Mouse (Mus musculus) heart, postnatal 0 days (tissue): Measurements from ENCODE around the gene Col4a2. TPM values are rescaled to one million over a fixed set of nuclear protein-coding genes. Genes with fewer than 3 reads are reported as not detected.
A peak's percentile ranks its signal among the peaks of the same experiment; 100 is the strongest.

Experiments
- ATAC-seq: fragments of 200-750 bp; cut with Nextera tagmentation; 2 replicates; pipeline ENCODE4 v1.8.0; 2017; ENCODE audit warnings: low read depth, moderate number of reproducible peaks, moderate library complexity; ENCODE audit not compliant: insufficient read depth
- DNase-seq: peaks from one replicate; pipeline ENCODE4 v3.0.0-alpha.2; 2016; ENCODE audit warnings: low spot score
- H3K27ac ChIP-seq: fragments of 300-500 bp; sonication (generic); 2 replicates; pipeline ENCODE4 v1.5.1; 2014; ENCODE audit warnings: low read depth, mild to moderate bottlenecking
- H3K27me3 ChIP-seq: fragments of 300-500 bp; sonication (generic); 2 replicates; pipeline ENCODE4 v1.6.1; 2014; ENCODE audit warnings: low read length, mixed read lengths; ENCODE audit not compliant: control insufficient read depth, insufficient read depth
- H3K36me3 ChIP-seq: fragments of 300-500 bp; sonication (generic); replicated peaks from 2 replicates; pipeline ENCODE4 v1.6.1; 2014; ENCODE audit warnings: low read length, mixed read lengths; ENCODE audit not compliant: control insufficient read depth, insufficient read depth
- H3K4me1 ChIP-seq: fragments of 300-500 bp; sonication (generic); 2 replicates; pipeline ENCODE4 v1.6.1; 2014; ENCODE audit warnings: antibody characterized with exemption; ENCODE audit not compliant: control insufficient read depth, insufficient read depth
- H3K4me2 ChIP-seq: fragments of 300-500 bp; sonication (generic); 2 replicates; pipeline ENCODE4 v1.6.1; 2014; ENCODE audit warnings: low read depth, mild to moderate bottlenecking, low read length, moderate library complexity
- H3K4me3 ChIP-seq: fragments of 300-500 bp; sonication (generic); 2 replicates; pipeline ENCODE4 v1.5.1; 2014; ENCODE audit warnings: low read depth, low read length
- H3K9ac ChIP-seq: fragments of 300-500 bp; sonication (generic); replicated peaks from 2 replicates; pipeline ENCODE4 v1.6.1; 2014; ENCODE audit warnings: low read depth, low read length, mixed read lengths
- H3K9me3 ChIP-seq: fragments of 300-500 bp; sonication (generic); replicated peaks from 2 replicates; pipeline ENCODE4 v1.6.1; 2016; ENCODE audit warnings: low read length; ENCODE audit not compliant: control insufficient read depth
- CTCF ChIP-seq: IDR thresholded peaks from 2 replicates; pipeline ENCODE4 v1.5.1; 2016; ENCODE audit warnings: antibody characterized with exemption, control low read depth, low read depth
- EP300 ChIP-seq: IDR thresholded peaks from 2 replicates; pipeline ENCODE4 v1.6.1; 2016; ENCODE audit warnings: antibody characterized with exemption, low read depth
- WGBS: fragments of 180-500 bp; shearing (Covaris S2); extraction: QIAGEN DNeasy Blood & Tissue Kit; methylation state at CpG from one replicate; pipeline ENCODE4 v1.1.7; 2014; 5-methylcytosine and 5-hydroxymethylcytosine counted together
- polyA plus RNA-seq: library from polyadenylated mRNA; unstranded; fragments of >200 nt; fragmentation: Nextera tagmentation; extraction: Ambion mirVana; gene quantifications from 2 replicates; pipeline ENCODE4 v1.2.1, GENCODE M21; 2015
- total RNA-seq: library from RNA; depleted of rRNA; stranded (reverse); fragments of >200 nt; gene quantifications from 2 replicates; pipeline ENCODE4 v1.2.3, GENCODE M21; 2014; ENCODE audit warnings: low replicate concordance

Col4a2 gene
- total and polyA plus RNA-seq, 2 experiments from 2014 or later: 98.5 to 315 TPM

DNA sequence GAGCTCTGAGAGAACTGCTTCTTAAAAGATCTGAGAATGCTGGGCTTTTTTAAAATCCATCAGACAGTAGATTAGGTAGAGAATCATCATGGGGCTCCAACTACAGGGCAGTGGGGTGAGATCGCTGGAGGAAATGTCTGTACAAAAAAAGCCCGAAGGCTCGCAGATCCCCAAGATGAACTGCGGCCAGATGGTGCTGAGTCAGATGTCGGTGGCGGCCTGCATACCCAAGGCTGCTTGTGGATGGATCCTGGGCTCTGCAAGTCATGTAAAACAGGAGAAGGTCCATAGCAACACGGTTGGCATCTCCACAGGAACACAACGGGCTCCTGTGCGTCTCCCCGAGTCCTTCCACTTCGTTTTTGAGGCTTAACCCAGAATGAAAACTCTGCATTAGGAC, 39.9 kb downstream of the Col4a2 start:
- Histone ChIP-seq H3K4me1 (peaks cover 50% of the 10 kb centered on the region), H3K9me3 (no peaks in the 10 kb centered on the region), H3K4me2 (no peak overlapping the region), H3K4me3 (no peak overlapping the region), H3K27me3 (no peaks in the 10 kb centered on the region), H3K27ac (no peak overlapping the region), H3K9ac (no peak overlapping the region), H3K36me3 (peaks cover 28% of the 10 kb centered on the region)
- no peak for TF ChIP-seq EP300
- no peak for TF ChIP-seq CTCF
- 83% methylated on average over 11 of the region's 11 CpGs for WGBS
- DNase-seq: no peak
- no peak for ATAC-seq

DNA sequence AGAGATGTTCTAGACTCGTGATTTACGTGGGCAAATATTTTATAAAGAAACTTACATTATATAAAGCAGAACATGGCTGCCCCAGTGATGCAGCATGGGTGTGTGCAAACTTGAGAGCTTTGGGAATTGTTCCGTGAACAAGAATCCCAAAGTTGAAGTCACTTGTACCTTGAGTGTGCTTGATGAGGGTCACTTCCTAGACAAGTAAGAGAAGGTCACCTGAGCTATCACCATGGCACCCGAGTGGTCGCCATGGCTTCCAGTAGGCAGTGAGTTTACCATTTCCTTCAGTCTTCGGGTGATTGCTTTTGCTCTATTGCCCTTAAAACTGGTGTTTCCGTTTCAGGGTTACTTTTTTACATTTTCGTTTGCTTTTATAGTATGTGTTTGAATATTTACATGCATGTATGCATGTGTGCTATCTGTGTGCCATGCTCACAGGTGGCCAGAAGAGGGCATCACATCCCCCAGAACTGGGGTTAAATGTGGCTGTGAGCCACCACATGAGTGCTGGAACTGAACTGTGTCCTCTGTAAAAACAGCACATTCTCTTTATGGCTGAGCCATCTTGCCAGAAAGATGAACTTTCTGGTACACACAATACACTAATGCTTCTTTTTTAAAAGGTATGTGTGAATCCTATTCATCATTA, 42.3 kb downstream of the Col4a2 start:
- WGBS: 94% methylated on average over 8 of the region's 8 CpGs
- TF ChIP-seq CTCF: peak; percentile 34
- TF ChIP-seq EP300: no peak
- no peak overlapping the region for H3K9ac ChIP-seq

DNA sequence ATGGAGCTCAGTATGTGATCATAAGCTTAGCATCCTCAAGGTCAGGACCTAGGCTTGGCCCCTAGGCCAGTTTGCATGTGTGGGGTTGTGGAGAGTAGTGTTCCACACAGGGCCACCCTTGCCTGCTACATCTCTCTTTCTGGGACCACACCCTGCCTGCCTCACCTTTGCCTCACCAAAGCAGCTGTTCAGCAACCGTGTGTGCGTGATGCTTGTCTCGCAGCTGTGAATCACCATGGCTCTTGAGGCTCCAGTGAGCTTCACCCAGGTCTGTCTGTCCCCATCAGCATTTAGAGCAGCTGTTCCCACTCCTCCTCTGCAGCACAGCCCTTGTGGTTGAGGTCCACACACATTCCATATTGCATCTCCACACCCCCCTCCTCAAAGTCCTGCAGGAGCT, 43.3 kb downstream of the Col4a2 start:
- Histone ChIP-seq H3K27ac (no peak overlapping the region), H3K36me3 (peaks cover 28% of the 10 kb centered on the region)

More for the DNA sequence above, 42.3 kb downstream of the Col4a2 start:
- H3K9me3 ChIP-seq: no peaks in the 10 kb centered on the region
- H3K4me2 ChIP-seq: no peak overlapping the region
- peaks cover 28% of the 10 kb centered on the region for H3K36me3 ChIP-seq
- ATAC-seq (no peak), DNase-seq (no peak)
- H3K27ac ChIP-seq: no peak overlapping the region
- H3K4me1 ChIP-seq: peaks cover 36% of the 10 kb centered on the region
- no peak overlapping the region for H3K4me3 ChIP-seq
- no peaks in the 10 kb centered on the region for H3K27me3 ChIP-seq

DNA sequence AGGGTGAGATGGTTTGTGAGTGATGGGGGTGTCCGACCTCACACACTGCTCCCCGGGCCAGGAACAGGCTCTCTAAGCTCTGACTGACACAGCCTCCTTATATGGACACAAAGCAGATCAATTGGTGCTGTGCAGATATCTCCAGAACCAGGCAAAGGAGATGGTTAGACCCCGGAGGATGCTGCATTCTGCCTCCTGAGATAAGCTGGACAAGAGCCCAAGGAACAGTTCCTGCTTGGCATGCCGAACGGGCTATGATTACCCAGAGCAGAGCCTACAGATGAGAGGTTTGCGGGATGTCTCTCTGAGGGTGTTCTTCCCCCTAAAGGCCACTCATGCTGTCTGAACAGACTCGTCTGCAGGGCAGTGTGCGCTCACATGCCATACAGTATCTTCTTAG, 44.2 kb downstream of the Col4a2 start:
- DNase-seq: no peak
- Histone ChIP-seq H3K36me3 (peaks cover 28% of the 10 kb centered on the region), H3K4me1 (peaks cover 28% of the 10 kb centered on the region), H3K27ac (peak overlapping the region; percentile 71), H3K9ac (no peak overlapping the region), H3K4me2 (no peak overlapping the region), H3K27me3 (no peaks in the 10 kb centered on the region), H3K9me3 (no peaks in the 10 kb centered on the region), H3K4me3 (no peak overlapping the region)
- no peak for ATAC-seq
- no peak for TF ChIP-seq EP300
- TF ChIP-seq CTCF: no peak
- WGBS: 41% methylated on average over 8 of the region's 8 CpGs

More for the DNA sequence above, 43.3 kb downstream of the Col4a2 start:
- 90% methylated on average over 3 of the region's 3 CpGs for WGBS
- no peak overlapping the region for H3K4me3 ChIP-seq
- DNase-seq (no peak), ATAC-seq (no peak)
- no peak overlapping the region for H3K4me2 ChIP-seq
- H3K9me3 ChIP-seq: no peaks in the 10 kb centered on the region
- no peak for TF ChIP-seq CTCF
- no peak for TF ChIP-seq EP300
- H3K9ac ChIP-seq: no peak overlapping the region
- H3K4me1 ChIP-seq: peaks cover 33% of the 10 kb centered on the region
- no peaks in the 10 kb centered on the region for H3K27me3 ChIP-seq

DNA sequence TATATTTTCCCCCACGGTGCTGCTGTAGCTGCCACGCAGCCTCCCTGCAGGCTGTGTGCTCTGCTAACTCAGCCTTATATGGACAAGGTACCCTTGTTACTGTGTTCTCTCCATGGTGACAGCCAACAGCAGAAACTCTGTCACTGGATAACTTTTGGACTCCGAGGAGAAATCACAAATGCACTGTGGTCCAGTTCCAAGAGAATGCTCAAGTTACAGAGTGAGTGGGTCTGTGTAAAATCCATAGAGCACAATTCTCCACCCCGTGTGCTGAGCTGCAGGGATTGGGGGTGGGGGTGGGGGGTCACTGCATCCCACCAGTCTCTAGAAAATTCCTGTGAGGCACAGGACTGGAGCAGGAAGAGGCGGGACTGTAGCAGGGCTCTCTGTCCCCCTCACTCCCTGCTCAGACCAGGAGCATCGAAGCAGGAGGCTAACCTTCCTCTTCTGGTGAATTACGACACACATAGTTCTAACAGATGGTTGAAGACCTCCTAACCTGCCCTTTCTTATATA, 45.4 kb downstream of the Col4a2 start:
- peak; percentile 75 for ATAC-seq
- H3K9ac ChIP-seq: no peak overlapping the region
- H3K27ac ChIP-seq: peak overlapping the region; percentile 71
- H3K4me1 ChIP-seq: peaks cover 39% of the 10 kb centered on the region
- 21% methylated on average over 7 of the region's 7 CpGs for WGBS
- TF ChIP-seq CTCF (no peak), EP300 (no peak)
- no peak overlapping the region for H3K4me2 ChIP-seq
- DNase-seq: peak; percentile 84
- no peak overlapping the region for H3K4me3 ChIP-seq
- no peaks in the 10 kb centered on the region for H3K27me3 ChIP-seq
- peaks cover 25% of the 10 kb centered on the region for H3K36me3 ChIP-seq
- H3K9me3 ChIP-seq: no peaks in the 10 kb centered on the region

DNA sequence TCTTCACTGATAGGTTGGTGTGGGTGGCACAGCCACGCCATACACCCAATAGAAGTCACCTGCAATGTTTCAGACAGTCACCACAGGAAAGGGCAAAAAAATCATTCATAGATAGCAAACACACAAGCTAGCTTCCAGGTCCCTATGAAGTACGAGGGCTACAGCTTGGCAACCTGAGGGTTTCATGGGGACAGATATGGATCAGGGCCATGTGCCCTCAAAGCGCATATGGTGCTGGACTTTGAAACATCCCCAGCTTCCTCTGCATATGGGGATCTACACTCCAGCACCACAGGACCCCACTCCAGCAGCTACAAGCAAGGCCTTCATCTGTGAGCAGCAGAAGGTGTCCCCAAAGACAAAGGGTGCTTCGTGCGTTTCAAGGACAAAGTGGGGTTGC, 47.2 kb downstream of the Col4a2 start:
- no peak for ATAC-seq

More for the DNA sequence above, 47.2 kb downstream of the Col4a2 start:
- Histone ChIP-seq H3K36me3 (peaks cover 11% of the 10 kb centered on the region), H3K27me3 (no peaks in the 10 kb centered on the region), H3K9ac (no peak overlapping the region), H3K4me3 (no peak overlapping the region), H3K9me3 (no peaks in the 10 kb centered on the region), H3K4me2 (no peak overlapping the region), H3K27ac (no peak overlapping the region), H3K4me1 (peaks cover 52% of the 10 kb centered on the region)
- 79% methylated on average over 5 of the region's 5 CpGs for WGBS
- TF ChIP-seq EP300: no peak
- TF ChIP-seq CTCF: no peak
- DNase-seq: no peak
